Mouse (Mus musculus): ENCODE results near the gene Dusp12.

DNA sequence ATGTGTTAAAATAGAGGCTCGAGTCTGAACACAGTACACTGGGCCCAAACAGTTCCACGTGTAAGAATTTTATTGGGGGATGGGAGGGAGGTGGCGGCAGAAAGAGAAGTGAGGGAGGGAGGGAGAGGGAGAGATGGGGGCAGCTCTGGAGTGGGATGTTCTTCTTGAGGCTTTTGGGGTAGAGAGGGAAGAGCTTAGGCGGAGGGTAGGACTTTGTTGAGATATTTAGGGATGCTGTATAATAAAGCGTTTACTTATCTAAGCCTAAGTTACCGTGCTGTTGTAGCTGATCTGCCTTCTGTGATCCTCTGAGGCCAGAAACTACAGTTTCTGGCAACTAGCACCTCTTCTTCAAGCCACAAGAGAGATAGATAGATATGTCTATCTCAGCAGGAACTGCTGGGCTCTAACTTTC is 711 bp upstream of the Dusp12 start:
- no peak for TF ChIP-seq POLR2A (IDR thresholded peaks at IDR 0.05; ENCODE audit: borderline replicate concordance, extremely low read depth, insufficient read depth, insufficient read length, poor library complexity, severe bottlenecking)
- TF ChIP-seq CTCF (IDR thresholded peaks at IDR 0.05; ENCODE audit: borderline replicate concordance, extremely low read depth, insufficient read depth, insufficient read length), result no peak
